Mouse (Mus musculus) gonadal fat pad, adult 2 months (tissue): ENCODE data around the gene Vrk2. TPM values are rescaled to one million over a fixed set of nuclear protein-coding genes. Genes with fewer than 3 reads are reported as not detected.

Experiments
- DNase-seq: peaks from one replicate; pipeline ENCODE4 v3.0.0-alpha.2; 2012; ENCODE audit warnings: low read depth
- polyA plus RNA-seq: library from polyadenylated mRNA; depleted of rRNA; stranded (reverse); fragments of >200 nt; gene quantifications from 2 replicates; pipeline ENCODE4 v1.2.3, GENCODE M21; 2012

Gene Vrk2
- polyA plus RNA-seq, 1 experiment: 1.9 TPM

GRCm38 (mm10) chr11:26551551-26551950 is 42.2 kb downstream of the Vrk2 start:
- no peak for DNase-seq

DNA sequence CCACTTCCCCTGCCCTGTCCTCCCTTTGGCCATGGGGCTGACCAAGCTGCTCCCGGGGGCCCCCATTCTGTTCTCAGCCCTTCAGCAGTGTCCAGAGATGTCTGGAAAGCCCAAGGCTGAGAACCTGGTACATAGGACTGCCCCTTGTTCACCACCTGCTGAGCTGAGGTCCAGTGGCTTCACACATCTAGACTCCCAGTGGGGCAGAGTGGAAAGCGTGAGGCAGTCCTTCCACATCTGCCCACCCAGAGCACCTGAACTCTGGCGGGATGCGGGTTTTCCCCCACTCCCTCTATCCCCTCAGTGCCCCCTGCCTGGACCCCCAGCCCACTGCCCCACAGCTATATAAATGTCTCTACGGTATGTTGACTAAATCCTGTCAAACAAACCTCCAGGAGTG is 56.0 kb downstream of the Vrk2 start:
- DNase-seq: no peak

DNA sequence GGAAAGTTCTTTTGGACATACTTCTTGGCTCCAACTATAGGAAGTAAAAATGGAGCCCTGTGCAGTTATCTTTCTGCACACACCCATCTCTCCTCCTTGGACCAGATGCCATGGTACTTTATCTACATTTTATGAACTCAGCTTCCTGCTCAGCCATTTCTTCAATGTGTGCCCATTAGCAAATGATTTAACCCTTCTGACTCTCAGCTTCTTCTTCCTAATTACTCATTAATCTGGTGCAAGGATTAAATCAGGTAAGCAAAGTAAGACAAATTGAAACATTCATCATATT is 60.0 kb downstream of the Vrk2 start:
- no peak for DNase-seq

GRCm38 (mm10) chr11:26532994-26533827 is 60.6 kb downstream of the Vrk2 start:
- no peak for DNase-seq

- DNase-seq: no peak
Measured at GRCm38 (mm10) chr11:26526861-26527260, 66.9 kb downstream of the Vrk2 start.

DNA sequence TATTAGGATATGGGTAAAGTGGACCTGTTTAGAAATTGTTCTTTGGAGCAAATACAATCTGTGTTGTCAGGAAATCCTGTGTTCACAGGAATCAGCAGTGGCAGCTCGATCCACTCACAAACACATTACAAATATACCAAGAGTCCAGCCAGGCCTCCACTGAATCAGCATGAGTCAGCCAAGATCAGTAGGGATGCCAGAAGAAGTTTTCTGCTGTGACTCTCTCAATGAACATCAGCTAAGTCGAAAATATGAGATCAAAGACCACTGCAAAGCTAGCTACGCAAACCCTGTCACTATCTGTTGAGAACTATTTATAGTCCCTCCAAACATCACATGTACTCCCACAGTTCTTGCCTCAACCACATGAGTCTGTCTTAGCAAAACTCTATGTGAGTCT is 74.8 kb downstream of the Vrk2 start:
- DNase-seq: no peak

DNA sequence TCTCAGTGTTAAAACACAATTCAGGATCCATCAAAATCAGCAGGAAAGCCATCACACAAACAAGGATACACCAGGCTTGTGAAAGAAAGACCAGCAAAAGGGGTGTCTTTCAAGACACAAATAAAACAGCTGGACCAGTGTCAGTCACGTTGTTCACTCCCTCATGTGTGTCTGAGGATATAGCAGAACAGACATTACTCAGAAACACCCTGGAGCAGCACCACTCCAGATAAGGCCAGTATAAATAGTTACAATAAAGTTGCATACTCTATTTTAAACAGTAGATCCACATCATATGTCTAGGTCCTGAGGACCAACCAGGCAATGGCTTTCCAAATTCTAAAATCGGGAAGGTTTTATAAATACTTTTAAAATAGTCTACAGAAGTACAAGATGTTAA is 77.7 kb downstream of the Vrk2 start:
- no peak for DNase-seq

GRCm38 (mm10) chr11:26513683-26514082 is 80.1 kb downstream of the Vrk2 start:
- DNase-seq: no peak

GRCm38 (mm10) chr11:26495951-26496350 is 97.8 kb downstream of the Vrk2 start:
- no peak for DNase-seq

DNA sequence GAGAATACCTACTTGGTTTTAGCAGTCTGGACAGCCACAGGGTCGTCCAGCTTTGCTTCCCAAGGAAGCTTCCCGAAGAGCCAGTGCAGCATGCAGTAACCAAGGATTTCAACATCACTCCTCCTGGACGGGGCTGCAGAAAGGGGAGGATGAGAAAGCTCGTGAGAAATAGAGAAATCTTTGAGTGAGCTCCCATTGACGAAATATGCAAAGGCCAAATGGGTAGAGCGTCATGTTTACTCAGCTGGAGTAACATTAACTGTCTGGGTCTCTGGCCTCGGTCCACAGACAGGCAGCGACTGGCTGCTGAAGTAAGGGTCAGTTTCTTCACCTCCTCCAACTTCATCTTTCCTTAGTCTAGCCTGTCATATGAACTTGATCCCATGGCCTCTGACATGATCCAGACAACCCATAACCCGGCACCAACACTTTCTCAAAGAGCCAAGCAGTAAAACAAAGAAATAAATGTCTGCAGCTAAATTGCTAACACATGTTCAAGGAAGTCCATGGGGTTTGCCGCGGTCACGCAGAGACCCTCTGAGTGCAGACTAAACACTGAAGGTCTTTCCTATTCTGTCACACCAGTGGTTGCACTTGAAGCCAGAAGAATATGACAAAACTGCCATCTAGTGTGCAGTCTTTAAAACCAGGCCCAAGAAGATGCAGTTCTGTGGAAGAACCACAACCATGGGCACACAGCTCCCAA is 103.9 kb downstream of the Vrk2 start:
- DNase-seq: no peak

GRCm38 (mm10) chr11:26481691-26482242 is 112.0 kb downstream of the Vrk2 start:
- DNase-seq: no peak

DNA sequence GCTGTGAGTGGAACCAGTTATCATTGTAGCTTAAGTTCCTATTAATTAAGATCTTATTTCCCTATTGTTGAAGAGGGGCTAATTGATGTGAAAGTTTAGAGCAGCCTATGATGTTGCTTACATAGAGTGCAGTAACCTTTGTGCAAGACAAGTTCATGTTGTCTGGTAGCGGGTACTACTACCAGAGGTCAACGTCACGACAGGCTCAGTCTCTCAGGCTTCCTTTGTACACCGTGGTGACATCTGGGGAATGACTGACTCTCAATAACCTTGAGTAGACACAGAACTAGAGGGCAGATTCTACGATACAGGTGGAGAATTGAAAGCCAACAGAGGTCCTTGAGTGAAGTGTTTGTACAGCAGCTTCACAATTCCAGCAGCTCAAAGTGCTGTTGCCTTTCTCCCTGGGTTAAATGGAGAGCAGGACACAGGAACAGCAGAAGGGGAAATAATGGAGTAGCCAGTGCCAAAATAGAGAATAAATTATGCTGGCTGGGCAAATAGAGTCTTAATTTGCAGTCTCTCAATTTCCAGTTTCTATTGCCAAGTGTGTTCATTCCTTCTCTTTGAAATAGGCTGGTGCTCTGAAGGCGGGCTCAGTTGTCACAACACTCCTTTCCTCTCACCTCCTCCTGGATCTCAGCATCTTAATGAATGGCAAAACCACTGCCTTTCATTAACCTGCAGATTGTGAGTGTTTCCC is 116.6 kb downstream of the Vrk2 start:
- no peak for DNase-seq

DNA sequence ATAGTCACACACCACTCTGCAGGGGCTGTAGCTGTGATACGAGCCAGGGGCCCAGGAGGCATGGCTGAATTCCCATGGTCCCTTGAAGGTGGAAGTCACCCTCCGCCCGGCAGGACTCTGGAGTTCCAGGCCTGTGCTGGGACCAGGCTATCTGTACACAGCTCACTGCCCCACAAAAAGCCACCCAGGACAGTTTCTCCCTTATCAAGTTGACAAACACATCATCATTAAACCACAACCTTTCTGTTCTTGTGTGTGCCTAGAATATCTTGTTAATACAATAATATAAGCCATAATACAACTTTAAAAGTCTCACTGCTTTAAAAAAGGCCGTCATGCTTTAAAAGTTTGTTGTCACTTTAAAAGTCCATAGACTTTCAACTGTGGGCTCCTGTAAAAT is 139.7 kb downstream of the Vrk2 start:
- no peak for DNase-seq

DNA sequence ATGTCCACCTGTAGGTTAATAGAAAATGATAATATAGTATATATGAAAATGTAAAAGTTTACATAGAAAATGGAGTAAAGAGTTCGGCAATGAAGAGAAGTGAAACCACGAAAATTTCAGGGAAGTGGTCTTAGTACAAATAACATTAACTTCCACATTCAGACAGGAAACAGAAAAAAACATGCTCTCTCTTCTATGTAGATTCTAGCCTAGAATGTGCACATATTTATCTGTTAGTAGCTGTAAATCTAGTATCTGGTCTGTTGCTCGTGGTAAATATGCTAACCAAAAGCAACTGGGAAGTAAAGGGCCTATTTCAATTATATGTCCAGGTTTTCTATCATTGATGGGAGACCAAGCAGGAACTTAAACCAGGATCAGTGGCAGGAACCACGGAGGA is 141.1 kb downstream of the Vrk2 start:
- no peak for DNase-seq

DNA sequence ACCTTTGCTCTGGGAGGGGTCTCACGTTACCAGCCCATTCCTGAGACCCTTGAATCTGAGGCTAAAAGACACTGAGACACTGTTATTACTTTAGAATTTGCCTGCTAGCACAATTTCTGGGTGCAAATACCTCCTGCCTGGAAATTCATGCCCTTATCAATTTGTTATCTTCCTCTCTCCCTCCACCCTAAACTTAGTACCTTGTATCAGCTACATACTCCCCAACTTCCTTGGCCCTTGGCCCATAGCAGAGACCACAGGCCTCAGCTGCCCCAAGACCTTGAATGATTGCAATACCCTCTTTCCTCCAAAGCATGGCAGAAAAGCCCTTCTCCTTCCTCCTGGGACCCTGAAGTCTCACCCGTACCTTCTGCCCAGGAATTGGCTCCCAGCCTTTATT is 142.6 kb downstream of the Vrk2 start:
- no peak for DNase-seq

- no peak for DNase-seq
Measured at GRCm38 (mm10) chr11:26450636-26451035, 143.2 kb downstream of the Vrk2 start.

DNA sequence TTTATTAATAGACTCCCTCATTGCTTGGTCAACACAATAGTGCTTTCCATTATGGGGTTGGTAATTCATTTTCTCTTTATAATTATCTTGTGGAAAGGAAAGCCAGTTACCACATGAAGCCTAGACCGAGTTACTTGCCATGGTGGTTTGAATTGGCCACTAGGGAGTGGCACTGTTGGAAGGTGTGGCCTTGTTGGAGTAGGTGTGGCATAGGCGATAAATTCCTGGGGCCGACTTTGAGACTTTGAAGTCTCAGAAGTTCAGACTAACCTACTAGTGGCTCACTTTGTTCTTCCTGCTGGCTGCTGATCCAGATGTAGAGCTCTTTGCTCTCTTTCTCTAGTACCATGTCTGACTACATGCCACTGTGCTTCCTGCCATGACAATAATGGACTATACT is 144.0 kb downstream of the Vrk2 start:
- DNase-seq: no peak

DNA sequence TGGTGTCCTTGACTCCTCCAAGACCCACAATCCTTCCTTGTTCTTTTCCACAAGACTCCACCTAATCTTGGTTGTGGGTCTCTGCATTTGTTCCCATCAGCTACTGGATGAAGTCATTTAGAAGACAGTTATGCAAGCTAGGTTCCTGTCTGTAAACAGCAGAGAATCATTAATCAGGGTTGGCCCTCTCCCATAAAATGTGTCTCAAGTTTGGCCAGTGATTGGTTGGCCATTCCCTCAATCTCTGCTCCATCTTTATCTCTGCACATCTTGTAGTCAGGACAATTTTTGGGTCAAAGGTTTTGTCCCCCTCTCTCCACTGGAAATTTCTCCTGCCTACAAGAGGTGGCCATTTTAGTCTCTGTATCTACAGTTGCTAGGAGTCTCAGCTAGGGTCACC is 149.4 kb downstream of the Vrk2 start:
- no peak for DNase-seq

DNA sequence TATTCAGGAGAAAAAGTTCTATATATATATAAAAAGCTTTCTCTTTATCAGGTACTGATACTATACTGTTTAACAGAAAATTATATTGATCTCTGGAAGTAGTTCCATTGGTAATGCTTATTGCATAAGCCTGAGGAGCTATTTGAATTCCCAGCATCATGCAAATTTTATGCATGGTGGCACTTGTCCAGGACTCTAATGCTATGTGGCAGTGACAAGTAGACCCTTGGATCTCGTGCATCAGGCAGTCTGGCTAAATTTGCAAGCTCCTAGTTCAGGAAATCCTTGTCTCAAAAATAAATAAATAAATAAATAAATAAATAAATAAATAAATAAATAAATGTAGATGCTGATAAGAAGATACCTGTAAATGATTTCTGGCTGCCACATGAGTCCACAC is 152.7 kb downstream of the Vrk2 start:
- no peak for DNase-seq

- DNase-seq: no peak
Measured at GRCm38 (mm10) chr11:26437818-26438217, 156.0 kb downstream of the Vrk2 start.

GRCm38 (mm10) chr11:26434229-26434628 is 159.6 kb downstream of the Vrk2 start:
- DNase-seq: no peak

GRCm38 (mm10) chr11:26421472-26421871 is 172.3 kb downstream of the Vrk2 start:
- DNase-seq: no peak
